Mouse (Mus musculus) spleen, postnatal 4 days (tissue): ENCODE data around the gene Arhgef10l.

ENCODE experiments used
- DNase-seq, 2 experiments: peaks; one replicate each; pipeline ENCODE4 v3.0.0; 2022; ENCODE audit warnings: low spot score in 2 of 2

The Arhgef10l gene

DNA sequence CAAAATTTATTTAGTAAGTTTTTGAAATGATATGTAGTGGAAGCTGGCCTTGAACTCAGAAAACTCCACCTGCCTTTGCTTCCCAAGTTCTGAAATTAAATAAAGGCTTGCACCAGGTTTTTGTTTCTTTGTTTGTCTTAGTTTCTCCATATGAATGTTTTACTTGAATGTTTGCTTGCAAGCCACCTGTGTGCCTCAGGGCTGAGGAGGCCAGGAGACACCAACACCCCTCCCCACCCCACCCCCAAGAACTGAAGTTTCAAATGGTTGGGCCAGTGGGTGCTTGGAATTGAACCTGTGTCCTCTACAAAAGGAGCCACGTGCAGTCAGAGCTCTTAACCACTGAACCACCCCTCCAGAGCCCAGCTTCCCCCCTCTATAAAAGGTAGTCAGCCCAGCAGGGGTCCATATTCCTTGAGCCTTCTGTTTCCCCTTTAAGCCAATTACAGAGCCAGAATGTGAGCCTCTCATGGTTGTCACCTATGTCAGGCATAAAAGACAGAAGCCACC is 28.8 kb upstream of the Arhgef10l start:
- no peak for DNase-seq

DNA sequence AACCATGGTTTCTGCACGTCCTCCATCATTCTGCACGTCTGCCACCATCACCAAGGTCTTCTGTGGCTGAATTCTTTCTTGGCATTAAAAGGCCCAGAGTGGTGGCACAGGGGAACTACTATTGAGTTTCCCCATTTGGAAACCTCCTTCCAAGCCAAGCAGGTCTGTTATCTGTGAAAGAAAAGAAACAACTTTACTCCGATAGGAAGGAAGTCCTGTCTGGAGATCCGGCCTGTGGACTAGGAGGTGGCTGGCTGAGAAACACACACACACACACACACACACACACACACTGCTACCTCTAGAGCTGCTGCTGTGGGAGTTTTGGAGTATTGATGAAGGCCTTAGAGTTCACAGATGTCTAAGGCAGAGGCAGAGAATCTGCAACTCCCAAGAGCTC is 27.7 kb upstream of the Arhgef10l start:
- no peak for DNase-seq

DNA sequence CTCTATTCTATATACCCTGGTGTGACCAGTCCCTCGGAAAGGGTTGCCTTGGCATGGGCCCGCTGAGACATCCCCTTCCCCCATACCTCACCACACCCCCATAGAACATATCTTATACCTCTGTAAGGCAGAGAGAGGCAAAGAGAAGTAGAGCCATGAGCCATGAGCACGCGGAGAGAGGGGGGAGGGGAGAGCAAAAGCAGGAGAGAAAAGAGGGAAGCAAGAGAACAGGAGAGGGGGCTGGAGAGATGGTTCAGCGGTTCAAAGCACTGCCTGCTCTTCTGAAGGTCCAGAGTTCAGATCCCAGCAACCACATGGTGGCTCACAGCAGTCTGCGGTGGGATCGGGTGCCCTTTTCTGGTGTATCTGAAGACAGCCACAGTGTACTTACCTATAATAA is 25.7 kb upstream of the Arhgef10l start:
- no peak for DNase-seq

DNA sequence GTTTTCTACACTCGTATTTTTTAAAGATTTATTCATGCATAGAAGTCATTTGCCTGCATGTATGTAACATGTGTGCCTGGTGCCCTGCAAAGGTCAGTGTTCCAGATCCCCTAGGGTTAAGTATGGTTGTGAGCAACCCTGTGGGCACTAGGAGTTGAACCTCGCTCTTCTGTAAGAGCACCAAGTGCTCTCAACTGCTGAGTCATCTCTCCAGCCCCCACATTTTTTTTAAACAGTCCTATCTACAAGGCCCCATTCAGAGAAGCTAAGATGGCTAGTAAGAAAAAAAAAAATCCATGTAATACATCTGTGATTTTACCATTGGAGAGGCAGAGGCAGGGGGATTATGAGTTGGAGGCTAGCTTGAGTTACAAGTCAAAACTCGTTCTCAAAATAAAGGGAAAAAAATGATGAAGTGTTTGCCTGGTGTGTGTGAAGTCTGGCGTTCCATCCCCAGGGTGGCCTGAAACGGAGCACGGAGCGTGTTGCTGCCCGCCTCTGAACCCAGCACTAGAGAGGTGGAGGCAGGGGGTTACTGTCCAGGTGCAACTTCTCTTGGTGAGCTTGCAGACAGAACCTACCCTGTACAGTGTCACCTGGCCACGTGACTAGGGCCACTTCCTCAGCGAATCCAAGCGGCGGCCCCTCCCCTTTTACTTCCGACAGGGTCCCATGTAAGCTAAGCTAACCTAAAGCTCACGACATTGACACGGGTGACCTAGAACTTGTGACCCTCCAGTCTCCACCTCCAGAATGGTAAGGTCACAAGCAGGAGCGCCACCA is 24.3 kb upstream of the Arhgef10l start:
- peak; percentile 38 to 69 for DNase-seq

DNA sequence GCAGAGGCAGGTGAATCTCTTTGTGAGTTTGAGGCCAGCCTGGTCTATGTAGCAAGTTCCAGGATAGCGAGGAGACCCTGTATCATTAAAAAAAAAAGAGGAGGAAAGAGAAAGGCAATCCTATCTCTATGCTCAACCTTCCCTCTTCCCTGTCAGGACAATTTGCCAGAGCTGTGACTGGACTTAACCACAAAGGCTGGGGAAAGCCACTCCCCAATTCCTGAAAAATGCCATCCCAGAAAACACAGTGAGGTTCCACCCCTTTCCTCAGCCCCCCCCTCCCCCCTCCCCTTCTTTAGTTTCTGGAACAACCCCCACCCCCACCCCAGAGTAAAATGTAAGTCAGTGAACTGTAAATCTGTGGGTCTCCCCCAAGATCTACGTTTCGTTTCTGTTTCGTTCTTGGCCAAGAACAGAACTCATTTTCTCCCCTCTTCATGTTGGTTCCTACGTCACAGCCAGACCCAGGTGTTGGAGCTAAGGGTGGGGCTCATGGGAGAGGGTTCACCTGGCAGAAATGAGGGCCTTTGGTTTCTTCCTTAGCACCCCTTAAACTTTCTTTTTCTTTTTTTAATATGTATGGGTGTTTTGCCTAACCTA is 23.1 kb upstream of the Arhgef10l start:
- DNase-seq, result no peak

DNA sequence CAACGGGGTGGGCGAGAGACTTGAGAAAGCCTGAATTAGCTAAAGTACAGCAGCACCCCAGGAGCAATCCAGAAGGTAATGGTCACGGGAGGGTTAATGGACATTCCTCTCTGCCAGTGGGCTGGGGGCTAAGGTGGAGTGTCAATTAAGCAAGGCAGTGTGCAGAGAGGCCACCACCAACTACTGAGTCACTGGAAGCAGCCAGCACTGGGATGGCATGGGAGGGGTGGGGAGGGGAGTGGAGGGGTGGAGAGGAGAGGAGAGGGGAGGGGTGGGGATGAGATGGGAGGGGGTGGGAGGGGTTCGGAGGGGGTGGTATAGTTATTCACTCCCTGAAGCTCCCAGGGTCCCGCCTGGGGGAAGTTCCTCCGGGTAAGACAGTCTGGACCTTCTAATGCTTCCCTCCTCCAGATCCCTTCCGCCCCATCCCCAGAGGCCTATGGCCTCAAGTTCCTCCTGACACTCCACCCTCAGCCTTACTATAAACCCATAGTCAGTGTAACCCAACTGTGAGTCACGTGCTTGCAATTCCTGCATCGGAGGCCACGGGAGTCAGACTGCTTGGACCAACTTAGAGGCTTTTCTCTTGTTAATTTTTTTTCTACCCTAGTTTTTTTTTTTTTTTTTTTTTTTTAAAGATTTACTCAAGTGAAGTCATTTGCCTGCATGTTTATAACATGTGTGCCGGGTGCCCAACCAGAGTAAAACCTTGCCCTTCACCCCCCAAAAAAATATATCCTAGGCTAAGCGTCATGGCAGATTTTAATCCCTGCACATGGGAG is 22.4 kb upstream of the Arhgef10l start:
- peak in 1 of 2 experiments; percentile 16 for DNase-seq

DNA sequence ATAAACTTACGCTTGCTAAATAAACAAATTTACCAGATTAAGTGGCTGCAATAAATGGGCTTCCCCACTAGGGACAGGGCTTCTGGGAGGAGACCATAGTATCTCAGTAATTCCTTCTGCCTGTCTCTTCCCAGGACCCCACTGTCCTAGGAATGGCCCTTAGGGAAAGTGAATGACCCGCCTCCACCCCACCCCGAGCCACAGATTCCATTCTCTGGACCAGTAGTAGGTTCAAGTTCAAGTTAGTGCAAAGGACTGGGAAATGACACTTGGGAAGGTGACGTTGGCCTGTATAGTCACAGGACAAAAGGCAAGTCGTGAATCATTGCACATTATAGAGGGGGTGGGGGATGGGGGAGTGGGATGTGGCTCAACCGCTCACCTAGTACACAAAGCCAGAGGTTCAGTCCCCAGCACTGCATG is 19.1 kb upstream of the Arhgef10l start:
- peak; percentile 33 to 67 for DNase-seq

DNA sequence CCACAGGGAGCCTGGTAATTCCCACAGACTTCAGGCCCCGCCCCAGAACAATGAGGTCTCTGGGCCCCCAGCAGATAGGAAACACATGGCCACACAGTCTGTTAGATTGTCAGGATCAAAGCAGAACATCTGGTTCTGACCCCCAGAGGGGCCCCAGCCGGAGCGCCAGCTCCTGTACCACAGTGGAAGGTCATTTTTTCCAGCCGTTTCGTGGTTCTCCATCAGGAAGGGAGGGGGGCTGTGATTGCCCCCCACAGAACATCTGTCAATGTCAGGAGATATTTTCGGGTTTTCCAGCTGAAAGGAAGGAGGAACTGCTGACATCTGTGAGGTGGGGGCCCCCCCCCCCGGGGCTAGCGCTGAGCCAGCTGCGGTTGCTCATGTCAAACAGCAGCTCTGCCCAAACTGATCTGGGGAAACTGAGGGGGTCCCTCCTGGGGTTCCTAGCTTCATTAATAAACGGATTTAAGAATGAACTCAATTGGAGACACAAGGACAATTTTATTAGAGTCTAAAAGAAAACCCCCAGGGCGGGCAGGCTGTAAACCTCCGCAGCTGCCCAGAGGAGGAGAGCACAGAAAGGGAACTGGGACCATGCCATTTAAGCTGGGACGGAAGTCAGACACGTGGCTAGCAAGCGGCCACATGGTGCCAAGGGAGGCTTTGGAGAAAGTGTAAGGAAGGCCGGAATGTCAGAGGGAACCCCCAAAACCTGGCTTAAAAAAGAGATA is 18.5 kb upstream of the Arhgef10l start:
- DNase-seq, result peak; percentile 57 to 74

DNA sequence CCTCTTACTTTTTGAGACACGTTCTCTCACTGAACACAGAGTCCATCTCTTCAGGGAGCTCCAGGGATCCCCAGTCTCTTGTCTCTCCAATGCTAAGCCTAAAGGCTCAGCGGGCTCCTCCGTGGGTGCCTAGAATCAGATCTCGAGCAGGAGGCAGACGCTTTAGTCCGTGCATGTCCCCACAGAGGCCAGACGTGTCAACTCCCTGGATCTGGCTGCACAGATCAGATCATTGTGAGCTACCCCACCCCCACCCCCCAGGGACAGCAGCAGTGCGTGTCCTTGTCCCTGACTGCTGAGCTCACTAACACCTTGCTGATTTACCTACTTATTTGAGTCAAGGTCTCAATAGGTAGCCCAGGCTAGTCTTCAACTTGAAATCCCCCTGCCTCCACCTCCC is 17.8 kb upstream of the Arhgef10l start:
- peak in 1 of 2 experiments; percentile 65 for DNase-seq

DNA sequence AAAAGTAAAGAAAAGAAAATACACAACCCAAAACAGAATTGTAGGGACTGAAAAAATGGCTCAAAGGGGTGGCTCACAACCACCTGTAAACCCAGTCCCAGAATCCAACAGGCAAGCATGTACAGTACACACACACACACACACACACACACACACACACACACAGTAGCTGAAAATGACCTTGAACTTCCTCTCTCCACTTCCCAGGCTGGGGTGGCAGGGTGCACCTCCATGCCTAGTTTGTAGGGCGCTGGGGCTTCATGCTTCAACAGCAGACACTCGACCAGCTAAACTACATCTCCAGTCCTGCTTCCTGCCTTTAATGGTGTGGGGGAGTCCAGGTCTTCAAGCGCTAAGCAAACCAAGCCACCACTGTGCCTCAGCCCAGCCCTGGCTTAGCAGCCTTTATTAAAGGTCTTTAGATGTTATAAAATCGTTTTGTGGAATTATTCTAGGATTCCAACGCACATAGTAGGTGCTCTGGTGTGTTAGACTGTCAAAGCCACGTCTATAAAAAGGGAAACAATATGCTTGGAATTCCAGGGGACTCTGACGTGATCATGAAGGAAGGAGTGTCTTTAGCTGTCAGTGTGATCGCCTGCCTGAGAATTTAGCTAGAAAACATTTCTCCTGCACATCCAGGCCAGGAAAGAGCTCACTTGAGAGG is 15.1 kb upstream of the Arhgef10l start:
- DNase-seq, result no peak

DNA sequence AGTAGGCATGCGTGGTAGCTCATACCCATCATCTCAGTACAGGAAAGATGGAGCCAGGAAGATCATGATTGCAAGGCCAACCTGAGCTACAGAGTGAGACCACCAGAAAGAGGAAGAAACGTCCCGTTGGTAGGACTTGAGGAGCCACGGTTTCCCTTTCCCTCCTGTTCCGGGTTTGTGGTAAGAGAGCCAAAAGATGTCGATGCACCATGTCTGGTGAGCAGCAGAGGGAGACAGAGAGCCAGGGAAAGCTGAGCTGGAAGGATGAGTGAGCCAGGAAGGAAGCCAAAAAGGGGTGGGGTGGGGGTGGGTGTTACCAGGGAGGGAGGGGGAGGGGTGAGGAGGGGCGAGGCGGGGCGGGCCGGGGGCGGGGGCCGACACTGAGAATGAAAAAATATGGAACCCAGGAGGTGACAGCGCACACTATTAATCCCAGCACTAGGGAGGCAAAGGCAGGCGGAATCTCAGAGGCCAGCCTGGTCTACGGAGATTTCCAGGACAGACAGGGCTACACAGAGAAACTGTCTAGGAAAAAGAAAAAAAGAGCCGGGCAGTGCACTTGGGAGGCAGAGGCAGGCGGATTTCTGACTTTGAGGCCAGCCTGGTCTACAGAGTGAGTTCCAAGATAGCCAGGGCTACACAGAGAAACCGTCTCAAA is 14.0 kb upstream of the Arhgef10l start:
- peak; percentile 81 to 87 for DNase-seq

DNA sequence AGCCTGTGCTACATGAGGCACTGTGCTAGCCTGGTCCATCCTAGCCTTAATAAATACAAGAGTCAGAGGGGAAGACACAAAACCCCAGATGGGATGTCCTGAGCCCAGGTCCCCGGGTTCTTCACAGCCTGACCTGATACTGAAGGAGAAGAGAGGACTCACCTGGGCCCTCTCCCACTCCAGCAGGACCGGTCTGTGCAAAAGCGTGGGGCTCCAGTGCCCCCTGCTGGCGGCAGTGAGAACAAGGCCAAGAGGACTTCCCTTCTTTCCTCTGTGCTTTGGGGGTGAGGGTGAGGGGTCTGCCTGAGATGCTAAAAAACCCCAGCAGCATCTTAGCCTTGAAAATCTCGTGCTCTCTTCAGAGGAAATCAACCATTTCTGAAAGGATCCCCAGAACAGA is 13.2 kb upstream of the Arhgef10l start:
- DNase-seq, result no peak

DNA sequence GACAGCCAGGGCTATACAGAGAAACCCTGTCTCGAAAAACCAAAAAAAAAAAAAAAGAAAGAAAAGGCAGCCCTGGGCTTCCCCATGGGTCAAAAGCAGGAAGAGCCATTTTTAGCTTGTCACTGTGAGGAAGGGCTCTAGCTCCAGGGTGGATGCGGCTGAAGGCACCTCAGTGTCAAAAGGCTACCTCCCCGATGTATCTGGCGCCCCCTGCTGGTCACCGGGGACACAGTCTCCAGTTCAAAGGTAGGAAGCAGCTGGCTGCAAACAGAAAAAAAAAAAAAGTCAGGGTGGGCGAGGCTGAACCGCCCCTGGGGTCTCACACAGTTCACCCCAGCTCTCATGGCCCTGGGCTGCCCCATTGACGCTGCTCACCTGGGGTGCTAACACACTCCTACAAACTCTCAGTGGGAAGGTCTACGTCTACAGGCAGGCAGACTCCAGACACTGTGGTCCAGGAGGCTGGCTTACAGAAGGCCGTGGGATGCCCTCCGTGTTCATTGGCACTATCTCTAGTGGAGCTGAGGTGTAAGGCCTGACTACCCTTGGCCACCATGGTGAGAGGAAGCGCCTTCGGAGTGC is 8.6 kb upstream of the Arhgef10l start:
- DNase-seq, result peak; percentile 82 to 97

DNA sequence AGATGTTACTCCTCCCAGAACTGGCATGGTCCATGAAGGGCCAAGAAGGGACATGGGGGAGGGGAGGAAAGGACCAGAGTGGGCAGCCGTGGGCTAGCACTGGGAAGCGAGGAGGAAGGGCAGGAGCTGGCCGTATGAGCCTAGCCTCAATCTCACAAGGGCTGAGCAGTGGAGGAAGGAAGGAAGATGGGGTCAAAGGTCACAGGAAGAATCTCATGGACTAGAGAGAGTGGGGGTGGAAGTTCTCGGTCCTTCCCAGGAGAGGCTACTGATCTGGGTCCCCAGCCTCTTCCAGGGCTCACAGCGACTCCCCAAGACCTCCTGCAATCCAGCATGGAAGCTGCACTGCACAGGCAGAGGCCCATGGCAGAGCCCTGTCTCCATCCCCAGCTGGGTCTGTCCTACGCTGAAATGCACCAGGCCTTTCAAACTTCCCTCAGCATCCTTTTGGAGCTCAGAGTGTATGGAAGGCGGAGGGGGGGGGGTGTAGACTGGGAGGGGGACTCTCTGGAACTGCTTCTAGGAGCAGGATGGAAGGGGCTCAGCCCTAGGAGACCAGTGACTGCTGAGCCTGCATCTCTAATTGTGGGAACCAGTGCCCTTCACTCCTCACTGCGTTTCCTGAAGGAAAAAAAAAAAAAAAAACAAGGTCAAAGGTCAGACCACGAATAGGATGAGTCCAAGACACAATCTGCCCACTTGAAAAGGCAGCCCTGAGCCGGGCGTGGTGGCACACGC is 7.9 kb upstream of the Arhgef10l start:
- no peak for DNase-seq

DNA sequence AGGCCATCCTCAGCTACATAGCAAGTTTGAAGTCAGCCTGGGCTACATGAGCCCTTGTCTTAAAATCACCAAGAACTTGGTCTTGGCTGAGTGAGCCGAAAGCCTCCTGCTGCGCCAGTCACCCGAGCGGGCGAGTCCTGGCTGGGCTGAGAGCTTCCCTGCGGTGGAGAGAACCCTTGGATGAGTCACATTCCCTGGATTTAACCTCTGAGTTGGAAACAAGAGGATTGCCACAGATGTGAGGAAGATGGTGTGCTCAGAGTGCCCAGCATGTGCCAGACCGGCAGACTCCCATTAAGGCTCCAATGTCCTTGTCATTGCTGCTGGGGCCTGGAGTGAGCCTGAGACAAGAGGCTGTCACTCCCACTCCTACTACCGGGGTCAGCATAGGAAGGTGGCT is 2.0 kb upstream of the Arhgef10l start:
- DNase-seq, result no peak

DNA sequence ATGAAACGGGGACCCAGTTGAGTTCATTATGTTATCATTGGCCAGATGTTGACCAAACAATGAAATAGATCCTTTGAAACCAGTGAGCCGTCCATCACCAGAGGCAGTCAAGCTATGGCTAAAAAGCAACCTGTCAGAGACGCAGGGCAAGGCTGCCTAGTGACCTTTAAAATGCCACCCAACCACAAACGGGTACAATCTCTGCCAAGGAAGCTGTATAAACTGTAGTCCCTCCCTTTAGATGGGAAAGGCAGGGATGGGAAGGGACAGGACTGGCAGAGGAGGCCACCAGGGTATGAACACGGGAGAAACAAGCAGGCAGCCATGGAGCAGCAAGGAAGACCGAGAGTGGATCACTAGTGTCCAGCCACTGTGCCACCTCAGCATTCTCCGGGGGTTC is 759 bp downstream of the Arhgef10l start:
- DNase-seq, result no peak

DNA sequence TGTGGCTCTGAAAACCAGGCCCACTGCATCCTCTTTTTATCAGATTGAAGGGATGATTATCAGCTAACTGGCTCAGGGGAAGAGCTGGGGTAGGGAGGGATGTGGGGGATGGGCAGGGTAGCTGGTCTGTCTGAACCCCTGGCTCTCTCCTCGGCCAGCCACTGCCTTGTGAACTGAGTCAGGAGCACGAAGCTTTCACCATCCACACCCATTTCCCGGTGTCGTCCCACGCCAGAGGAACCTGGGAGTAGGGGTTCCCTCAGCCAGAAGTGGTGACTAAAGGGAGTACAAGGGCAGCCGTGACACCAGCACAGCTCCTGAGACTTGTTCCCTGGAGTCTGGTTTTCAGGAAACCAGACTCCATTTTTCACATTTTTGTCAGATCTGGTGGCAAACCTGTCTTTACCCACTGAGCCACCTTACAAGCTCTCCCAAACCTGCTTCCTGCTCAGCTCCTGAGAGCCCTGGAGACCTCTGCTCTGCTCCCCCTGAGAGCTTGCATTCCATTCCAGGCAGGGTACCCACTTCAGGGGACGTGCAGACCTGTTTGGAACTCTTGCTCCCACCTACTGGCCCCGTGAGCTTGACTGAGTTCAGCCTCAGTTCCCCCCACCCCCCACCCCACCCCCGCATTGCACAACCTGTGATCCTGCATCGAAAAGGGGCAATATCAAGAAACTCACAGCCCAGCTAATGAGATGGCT is 2.8 kb downstream of the Arhgef10l start:
- DNase-seq, result no peak

DNA sequence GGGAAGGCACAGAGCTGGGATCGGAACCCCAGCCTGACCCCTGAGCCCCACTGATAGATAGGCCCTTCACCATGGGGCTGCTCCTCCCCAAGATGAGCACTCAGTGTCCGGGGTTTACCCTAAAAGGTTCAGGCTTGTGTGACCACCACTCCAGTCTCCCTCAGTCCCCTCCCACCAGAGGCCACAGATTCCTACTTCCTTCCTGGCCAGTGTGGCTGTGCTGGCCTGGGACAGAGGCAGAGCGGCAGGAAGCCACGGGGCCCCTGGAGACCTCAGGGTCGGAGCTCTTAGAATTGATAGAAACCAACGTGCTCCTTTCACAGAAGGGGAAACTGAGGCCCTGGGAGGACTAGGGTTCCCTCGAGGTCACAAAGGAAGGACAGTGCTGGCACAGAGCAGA is 3.4 kb downstream of the Arhgef10l start:
- DNase-seq, result no peak

DNA sequence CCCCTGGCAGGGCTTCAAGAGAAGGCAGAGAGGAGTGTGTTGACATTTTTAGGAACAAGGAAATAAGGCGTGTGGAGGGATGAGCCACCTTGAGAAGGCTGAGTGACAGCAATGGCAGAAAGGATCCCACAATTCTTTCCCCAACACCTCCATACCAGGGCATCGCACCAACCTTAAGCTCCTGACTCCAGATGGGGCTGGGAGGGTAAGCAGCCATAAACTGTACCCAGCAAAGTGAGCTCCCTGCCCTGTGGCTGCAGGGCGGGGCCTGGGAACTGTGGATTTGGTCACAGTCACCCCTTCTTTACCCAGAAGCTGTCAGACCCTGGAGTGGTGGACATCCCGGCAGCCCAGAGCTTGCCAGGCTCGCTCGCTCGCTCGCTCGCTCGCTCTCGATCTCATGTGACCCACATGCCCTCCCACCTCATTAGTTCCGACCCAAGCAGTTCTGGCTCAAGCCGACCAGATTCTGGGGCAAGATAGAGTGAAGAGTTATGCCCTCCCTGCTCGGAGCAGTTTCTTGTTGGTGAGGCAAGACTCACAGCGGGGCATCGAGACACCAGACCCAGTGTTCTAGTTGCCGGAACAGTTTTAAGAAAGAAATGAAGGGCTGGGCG is 4.3 kb downstream of the Arhgef10l start:
- no peak for DNase-seq
